Mouse (Mus musculus) NIH3T3 (cell line): ENCODE results near the gene Lcmt2.
A peak's percentile ranks its signal among the peaks of the same experiment; 100 is the strongest.

Experiments used
- DNase-seq: peaks from one replicate; pipeline ENCODE4 v3.0.0-alpha.2; 2012; ENCODE audit warnings: low read depth

The Lcmt2 gene

DNA sequence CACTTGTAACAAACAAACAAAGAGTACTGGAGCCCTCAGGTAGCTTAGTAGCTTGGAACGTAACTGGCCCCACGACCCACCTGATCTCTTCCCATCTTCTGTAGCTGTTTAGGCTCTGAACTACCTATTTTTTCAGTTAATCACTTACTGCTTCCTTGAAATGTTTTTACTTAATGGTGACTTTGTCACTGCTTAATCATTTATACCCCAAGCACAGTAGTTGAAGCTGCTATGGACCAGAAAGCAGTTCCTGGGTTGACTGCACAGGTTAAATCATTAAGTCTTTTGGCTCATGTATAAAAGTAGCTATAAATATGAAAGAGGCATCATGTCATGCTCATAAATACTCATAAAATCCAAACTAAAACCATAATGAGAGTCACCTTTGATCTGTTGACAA is 25.0 kb downstream of the Lcmt2 start:
- DNase-seq, result no peak

DNA sequence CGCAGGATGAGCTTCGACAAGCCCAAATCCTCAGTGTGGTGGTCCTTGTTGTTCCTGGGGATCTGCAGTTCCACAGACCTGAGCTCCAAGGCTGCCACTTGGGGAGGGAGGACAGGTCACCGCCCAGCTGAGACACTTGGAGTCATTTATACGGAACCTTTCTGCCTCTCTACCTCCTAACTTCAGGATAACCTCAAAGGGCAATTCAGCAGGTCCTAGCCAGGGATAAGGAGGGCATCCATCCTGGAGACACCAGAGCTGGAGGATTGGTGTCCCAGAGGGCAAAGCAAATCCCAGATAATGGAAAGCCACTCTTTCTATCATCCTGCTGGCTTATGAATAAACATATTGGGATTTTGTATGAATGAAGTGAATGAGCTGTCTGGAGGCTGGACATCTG is 30.8 kb downstream of the Lcmt2 start, which contains the start of gene Tgm7:
Gene Tgm7 (minus strand): TSS at position 101 of the 400 bp plus-strand sequence.
- no peak for DNase-seq

DNA sequence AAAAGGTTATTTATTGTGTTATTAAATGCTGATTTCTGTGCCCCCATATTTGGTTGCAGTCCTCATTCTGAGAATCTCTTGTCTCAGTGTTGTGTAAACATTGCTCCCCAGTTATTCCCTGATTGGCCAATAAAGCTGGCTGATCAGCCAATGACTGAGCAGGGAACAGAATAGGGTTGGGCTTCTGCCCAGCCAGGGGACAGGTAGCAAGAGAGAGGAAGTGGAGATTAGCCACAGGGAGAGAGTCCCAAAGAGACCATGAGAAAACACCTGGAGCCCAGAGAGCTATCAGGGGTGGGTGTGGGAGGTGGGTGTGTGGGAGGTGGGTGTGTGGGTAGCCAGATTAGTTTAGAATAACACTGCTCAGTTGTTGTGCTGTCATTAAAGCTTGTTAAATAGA is 34.5 kb downstream of the Lcmt2 start:
- DNase-seq, result no peak

DNA sequence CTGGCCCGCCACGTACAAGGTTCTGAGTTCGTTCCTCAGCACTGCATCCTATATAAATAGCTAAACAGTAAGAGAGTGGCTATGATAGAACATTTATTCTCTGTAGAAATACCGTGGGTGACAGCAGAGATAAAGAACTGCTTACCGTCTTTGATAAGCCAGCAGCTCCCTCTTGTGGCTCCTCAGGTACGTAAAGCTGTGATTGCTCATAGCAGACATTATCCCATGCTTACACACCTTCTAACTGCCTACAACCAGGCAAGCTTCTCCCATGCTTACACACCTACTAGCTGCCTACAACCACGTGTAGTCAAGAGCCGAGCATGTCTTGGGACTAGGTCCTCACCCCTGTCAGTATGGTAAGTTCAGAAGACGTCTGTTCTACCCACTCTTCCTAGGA is 38.4 kb downstream of the Lcmt2 start:
- DNase-seq, result peak; percentile 88

DNA sequence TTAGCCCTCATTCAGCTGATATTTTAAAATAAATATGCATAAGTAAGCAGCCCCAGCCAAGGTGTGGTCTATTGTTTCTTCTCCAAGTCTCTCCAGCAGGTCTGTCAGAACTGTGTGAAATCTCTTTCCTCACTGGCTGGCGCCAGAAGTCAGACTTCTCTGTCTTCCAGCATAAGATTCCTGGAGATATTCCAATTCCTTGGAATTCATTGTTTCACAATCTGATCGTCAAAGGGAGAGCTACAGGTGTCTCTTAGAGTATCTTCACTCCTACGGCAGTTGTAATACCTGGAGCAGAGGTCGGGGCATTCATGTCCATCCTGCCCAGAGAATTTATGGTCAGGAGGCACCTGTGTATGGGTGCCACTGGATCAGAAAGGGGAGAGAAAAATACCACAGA is 50.7 kb downstream of the Lcmt2 start:
- no peak for DNase-seq

DNA sequence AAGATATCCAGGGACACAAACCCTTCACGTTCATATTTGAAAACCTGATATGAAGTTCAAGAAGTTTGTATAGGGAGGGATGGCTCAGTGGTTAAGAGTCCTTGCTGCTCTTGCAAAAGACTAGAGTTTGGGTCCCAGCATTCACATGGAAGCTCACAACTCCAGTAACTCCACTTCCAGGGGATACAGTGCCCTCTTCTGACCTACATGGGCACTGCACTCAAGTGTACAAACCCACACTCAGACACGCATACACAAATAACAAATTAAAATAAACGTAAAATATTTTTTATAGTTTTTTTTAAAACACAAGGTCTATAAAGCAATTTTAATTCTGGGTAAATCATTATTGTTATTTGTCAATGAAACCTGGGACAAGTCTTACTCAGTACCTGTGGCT is 51.9 kb downstream of the Lcmt2 start:
- DNase-seq, result no peak

DNA sequence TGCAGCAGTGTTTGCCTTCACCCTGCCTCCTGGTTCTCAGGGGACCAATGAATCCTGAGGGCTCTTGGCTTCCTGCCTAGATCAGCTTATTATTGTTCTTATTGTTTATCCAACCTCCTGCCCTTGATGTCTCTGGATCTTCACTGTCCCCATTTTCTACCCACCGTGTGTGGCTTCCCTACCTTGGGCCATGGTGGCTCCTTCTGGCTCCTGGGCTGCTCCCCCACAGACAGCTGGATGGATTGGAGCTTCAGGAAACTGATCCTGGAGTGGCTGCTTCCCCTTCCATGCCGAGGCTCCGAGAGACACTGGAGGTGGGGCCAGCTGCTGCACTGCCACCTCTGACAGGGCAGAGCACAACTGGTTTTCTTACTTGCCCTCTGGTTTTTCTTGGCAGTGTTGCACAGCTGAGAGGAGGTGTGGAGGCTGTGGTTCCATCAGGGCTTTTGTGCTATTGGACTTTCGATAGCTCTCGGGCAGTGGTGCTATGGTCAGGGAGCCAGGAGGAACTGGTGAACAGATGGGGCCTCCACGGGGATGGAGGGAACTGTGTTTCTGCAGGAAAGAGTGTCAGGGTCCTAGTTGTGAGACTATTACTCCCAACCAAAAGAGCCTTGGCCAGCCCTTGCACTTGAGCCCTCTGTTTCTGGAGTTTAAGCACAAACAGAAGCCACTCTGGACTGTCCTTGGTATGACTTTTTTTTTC is 54.8 kb downstream of the Lcmt2 start, which contains the start of gene Tgm5:
Gene Tgm5 (minus strand): TSS at position 362 of the 706 bp plus-strand sequence.
- no peak for DNase-seq

DNA sequence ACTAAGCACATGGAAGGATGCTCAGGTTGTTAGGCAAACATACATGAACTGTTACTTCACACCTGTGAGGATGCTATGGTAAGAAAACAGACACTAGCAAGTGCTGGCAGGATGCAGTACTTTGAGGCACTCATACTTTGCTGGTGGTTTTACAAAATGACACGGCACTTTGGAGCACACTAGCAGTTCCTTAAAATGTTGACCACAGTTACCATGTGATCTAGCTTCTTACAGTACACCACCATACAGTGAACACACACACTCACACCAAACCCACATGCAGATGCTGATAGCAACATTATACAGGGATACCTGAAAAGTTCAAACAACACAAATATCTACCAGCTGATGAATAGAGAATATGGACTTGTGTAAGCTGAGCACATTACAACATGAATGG is 57.8 kb downstream of the Lcmt2 start:
- no peak for DNase-seq
